Mouse (Mus musculus) limb, embryonic 14.5 days (tissue): Measurements from ENCODE around the gene Abl1. TPM values are rescaled to one million over a fixed set of nuclear protein-coding genes. Genes with fewer than 3 reads are reported as not detected.

ENCODE experiments used
- ATAC-seq: fragments of 200-750 bp; cut with Nextera tagmentation; 2 replicates; pipeline ENCODE4 v1.8.0; 2017; ENCODE audit warnings: low read depth, moderate number of reproducible peaks, moderate TSS enrichment; ENCODE audit not compliant: low FRiP score
- DNase-seq: peaks from one replicate; pipeline ENCODE4 v3.0.0-alpha.2; 2015; ENCODE audit warnings: low spot score
- H3K27ac ChIP-seq: fragments of 300-500 bp; sonication (generic); replicated peaks from 2 replicates; pipeline ENCODE4 v1.5.1; 2014; ENCODE audit warnings: low read depth, mild to moderate bottlenecking, low read length, moderate library complexity, mixed read lengths
- H3K27me3 ChIP-seq: fragments of 300-500 bp; sonication (generic); 2 replicates; pipeline ENCODE4 v1.6.1; 2014; ENCODE audit warnings: low read length, mixed read lengths; ENCODE audit not compliant: control insufficient read depth, insufficient read depth
- H3K36me3 ChIP-seq: fragments of 300-500 bp; sonication (generic); 2 replicates; pipeline ENCODE4 v1.6.1; 2014; ENCODE audit warnings: mild to moderate bottlenecking, low read length, moderate library complexity, mixed read lengths; ENCODE audit not compliant: control insufficient read depth, insufficient read depth
- H3K4me1 ChIP-seq: fragments of 300-500 bp; sonication (generic); 2 replicates; pipeline ENCODE4 v1.6.1; 2014; ENCODE audit warnings: antibody characterized with exemption, low read length, mixed read lengths; ENCODE audit not compliant: control insufficient read depth, insufficient read depth
- H3K4me2 ChIP-seq: fragments of 300-500 bp; sonication (generic); replicated peaks from 2 replicates; pipeline ENCODE4 v1.6.1; 2014; ENCODE audit warnings: low read depth, mild to moderate bottlenecking, low read length, moderate library complexity; ENCODE audit not compliant: severe bottlenecking
- H3K4me3 ChIP-seq: fragments of 300-500 bp; sonication (generic); replicated peaks from 2 replicates; pipeline ENCODE4 v1.5.1; 2014; ENCODE audit warnings: low read length
- H3K9ac ChIP-seq: fragments of 300-500 bp; sonication (generic); 2 replicates; pipeline ENCODE4 v1.6.1; 2014; ENCODE audit warnings: mild to moderate bottlenecking, low read depth, low read length, moderate library complexity; ENCODE audit not compliant: severe bottlenecking
- H3K9me3 ChIP-seq: fragments of 300-500 bp; sonication (generic); 2 replicates; pipeline ENCODE4 v1.6.1; 2016; ENCODE audit warnings: low read length; ENCODE audit not compliant: control insufficient read depth
- POLR2A ChIP-seq: fragments of 200-500 bp; IDR thresholded peaks from 2 replicates; pipeline ENCODE4 v1.8.0; 2012; ENCODE audit warnings: inconsistent platforms, mild to moderate bottlenecking, moderate library complexity, borderline replicate concordance; ENCODE audit not compliant: insufficient read depth, insufficient read length; ENCODE audit errors: extremely low read depth
- WGBS: fragments of 180-500 bp; shearing (Covaris S2); extraction: QIAGEN DNeasy Blood & Tissue Kit; methylation state at CpG from one replicate; pipeline ENCODE4 v1.1.7; 2014; 5-methylcytosine and 5-hydroxymethylcytosine counted together
- polyA plus RNA-seq, 2 experiments: library from polyadenylated mRNA; depleted of rRNA in 1 of 2; stranded (reverse) in 1 of 2; unstranded in 1 of 2; fragments of >200 nt; fragmentation: Nextera tagmentation in 1 of 2; extraction: Ambion mirVana in 1 of 2; gene quantifications; 2 replicates each; pipeline versions ENCODE4 v1.2.1 to v1.2.3; 2012 to 2014

The Abl1 gene
- polyA plus RNA-seq, 2 experiments, result 49.0 to 104 TPM

DNA sequence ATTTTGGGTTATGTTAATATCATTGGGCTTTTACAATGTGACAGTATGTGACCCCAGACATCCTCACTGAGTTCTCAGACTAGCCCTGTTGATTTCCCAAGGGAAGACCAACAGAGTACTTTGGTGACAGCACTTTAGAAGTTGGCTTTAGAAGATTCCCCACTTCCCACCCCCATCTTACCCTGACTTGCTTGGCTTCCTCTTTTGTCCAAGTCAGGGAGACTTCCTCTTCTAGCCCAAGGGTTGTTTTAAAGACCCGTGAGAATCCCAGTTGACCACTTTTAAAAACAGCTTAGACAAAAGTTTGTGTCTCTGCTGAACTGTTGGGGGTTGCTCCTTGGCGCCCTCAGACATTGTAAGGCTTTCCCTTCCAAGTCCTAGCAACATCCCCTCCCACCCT, 75.1 kb downstream of the Abl1 start:
- peaks cover 30% of the 10 kb centered on the region for H3K4me1 ChIP-seq
- WGBS, result 43% methylated on average over 2 of the region's 2 CpGs
- H3K9ac ChIP-seq, result no peak overlapping the region
- 0 out of 2 replicates have a peak overlapping the region, but pooled peaks have one; percentile 33 for H3K27ac ChIP-seq
- H3K27me3 ChIP-seq, result no peaks in the 10 kb centered on the region
- H3K4me2 ChIP-seq, result no peak overlapping the region; the same call in 1 of the 2 replicates
- no peak for TF ChIP-seq POLR2A
- H3K36me3 ChIP-seq, result no peaks in the 10 kb centered on the region; the same call in 1 of the 2 replicates
- no peaks in the 10 kb centered on the region for H3K9me3 ChIP-seq
- no peak for ATAC-seq
- no peak overlapping the region for H3K4me3 ChIP-seq
- no peak for DNase-seq

DNA sequence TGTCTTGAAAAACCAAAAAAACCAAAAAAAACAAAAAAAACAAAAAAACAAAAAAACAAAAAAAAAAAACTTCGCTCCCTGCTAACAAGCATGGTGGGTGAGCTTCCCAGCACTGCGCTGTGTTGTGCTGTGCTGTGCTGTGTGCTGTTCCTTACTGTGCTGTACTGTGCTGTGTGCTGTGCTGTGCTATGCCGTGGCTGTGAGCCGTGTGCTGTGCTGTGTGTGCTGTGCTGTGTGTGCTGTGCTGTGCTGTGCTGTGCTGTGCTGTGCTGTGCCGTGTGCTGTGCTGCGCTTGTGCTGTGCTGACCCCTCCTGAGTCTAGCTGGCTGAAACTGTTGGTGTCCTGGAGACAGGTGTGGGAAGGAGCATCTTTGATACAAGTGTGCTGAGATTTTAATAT, 78.9 kb downstream of the Abl1 start:
- no peak overlapping the region for H3K4me3 ChIP-seq
- DNase-seq (no peak), ATAC-seq (no peak)
- no peak overlapping the region for H3K9ac ChIP-seq
- peaks cover 59% of the 10 kb centered on the region for H3K4me1 ChIP-seq
- no peak overlapping the region for H3K27ac ChIP-seq
- TF ChIP-seq POLR2A, result no peak
- 92% methylated on average over 6 of the region's 6 CpGs for WGBS
- H3K36me3 ChIP-seq, result no peaks in the 10 kb centered on the region; the same call in 1 of the 2 replicates
- no peaks in the 10 kb centered on the region for H3K27me3 ChIP-seq
- no peaks in the 10 kb centered on the region for H3K9me3 ChIP-seq
- H3K4me2 ChIP-seq, result no peak overlapping the region

DNA sequence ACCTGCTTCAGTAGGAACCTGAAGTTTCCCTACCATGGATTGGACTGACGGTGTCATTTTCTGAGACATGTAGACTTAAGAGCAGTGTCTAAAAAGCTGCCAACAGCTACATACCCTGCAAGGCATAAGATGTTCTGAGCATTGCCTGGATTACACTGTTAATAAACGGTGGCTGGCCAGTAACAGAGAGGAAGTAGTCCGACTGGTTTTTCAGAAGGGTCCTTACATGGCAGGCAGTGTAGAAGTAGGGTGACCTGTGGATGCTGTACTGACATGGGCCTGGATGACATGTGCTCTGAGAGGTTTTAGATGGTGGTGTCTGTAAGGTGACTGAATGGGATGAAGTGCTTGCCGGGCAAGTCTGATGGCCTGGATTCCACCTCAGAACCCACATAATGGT, 79.6 kb downstream of the Abl1 start:
- H3K36me3 ChIP-seq, result no peaks in the 10 kb centered on the region; the same call in 1 of the 2 replicates
- H3K9ac ChIP-seq, result no peak overlapping the region
- no peaks in the 10 kb centered on the region for H3K27me3 ChIP-seq
- 75% methylated on average over 4 of the region's 4 CpGs for WGBS
- no peak overlapping the region for H3K27ac ChIP-seq
- H3K9me3 ChIP-seq, result no peaks in the 10 kb centered on the region
- peaks cover 52% of the 10 kb centered on the region for H3K4me1 ChIP-seq
- no peak for ATAC-seq
- no peak for TF ChIP-seq POLR2A
- H3K4me3 ChIP-seq, result no peak overlapping the region
- H3K4me2 ChIP-seq, result no peak overlapping the region
- no peak for DNase-seq

DNA sequence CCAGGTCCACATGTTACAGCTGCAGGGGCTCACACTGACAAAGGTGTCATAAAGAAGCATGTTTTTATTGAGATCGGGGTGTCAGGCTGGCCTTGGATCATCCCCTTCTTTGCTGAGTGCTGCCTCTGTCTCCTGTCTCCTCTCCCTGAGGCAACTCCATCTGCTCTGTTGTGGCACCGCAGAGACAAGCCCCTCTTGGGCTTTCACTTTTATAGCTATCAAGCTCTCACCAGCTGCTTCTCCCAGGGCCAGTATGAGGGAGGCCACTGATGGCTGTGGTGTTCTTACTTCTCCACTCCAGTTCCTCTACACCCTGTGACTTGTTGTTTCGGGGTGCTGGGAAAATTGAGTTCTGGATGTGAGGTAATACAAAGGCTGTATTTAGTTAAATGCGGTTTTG, 80.9 kb downstream of the Abl1 start:
- H3K27ac ChIP-seq, result peak overlapping the region; percentile 77
- 37% methylated on average over 4 of the region's 4 CpGs for WGBS
- no peaks in the 10 kb centered on the region; the same call in 1 of the 2 replicates for H3K36me3 ChIP-seq
- peak overlapping the region; percentile 3; the same call in 1 of the 2 replicates for H3K4me2 ChIP-seq
- no peak for DNase-seq
- H3K9me3 ChIP-seq, result no peaks in the 10 kb centered on the region
- H3K9ac ChIP-seq, result no peak overlapping the region
- ATAC-seq, result peak; percentile 14; the same call in 1 of the 2 replicates
- H3K4me3 ChIP-seq, result no peak overlapping the region
- no peaks in the 10 kb centered on the region for H3K27me3 ChIP-seq
- H3K4me1 ChIP-seq, result peaks cover 43% of the 10 kb centered on the region
- no peak for TF ChIP-seq POLR2A

DNA sequence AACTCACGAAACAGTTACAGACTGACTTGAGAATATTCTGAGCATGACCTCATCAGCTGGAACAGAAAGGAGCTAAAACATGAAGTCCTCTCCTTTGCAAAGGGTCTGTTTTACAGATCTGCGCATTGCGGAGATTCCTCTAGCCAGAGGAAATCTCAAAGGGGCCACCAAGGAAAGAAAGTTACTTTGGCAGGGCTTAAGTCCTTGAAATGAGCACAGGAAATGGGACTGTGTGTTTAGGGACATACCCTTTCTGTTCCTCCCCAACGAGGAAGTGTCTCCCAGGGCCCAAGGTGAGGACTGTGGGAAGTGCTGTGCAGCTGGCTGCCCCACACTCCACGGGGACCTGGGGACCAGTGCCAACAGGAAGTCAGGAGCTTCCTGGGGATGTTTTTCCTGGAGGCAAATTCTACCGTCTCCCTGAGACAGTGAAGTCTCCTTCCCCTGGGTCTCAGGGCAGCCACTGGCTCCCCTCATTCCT, 81.5 kb downstream of the Abl1 start:
- H3K9ac ChIP-seq, result no peak overlapping the region

More for the DNA sequence above, 81.5 kb downstream of the Abl1 start:
- DNase-seq (peak; percentile 44), ATAC-seq (peak; percentile 67)
- Histone ChIP-seq H3K4me2 (peak overlapping the region; percentile 21; the same call in 1 of the 2 replicates), H3K27me3 (no peaks in the 10 kb centered on the region), H3K4me1 (peaks cover 43% of the 10 kb centered on the region), H3K36me3 (no peaks in the 10 kb centered on the region; the same call in 1 of the 2 replicates), H3K9me3 (no peaks in the 10 kb centered on the region), H3K4me3 (no peak overlapping the region), H3K27ac (peak overlapping the region; percentile 77)
- no peak for TF ChIP-seq POLR2A
- WGBS, result 10% methylated on average over 6 of the region's 6 CpGs
